Mouse (Mus musculus) olfactory bulb, adult 2 months (tissue): Measurements from ENCODE around the gene Gpr84.

Source experiments
- CTCF ChIP-seq: fragments of 200-500 bp; IDR thresholded peaks from 2 replicates; pipeline ENCODE4 v1.5.1; 2012; ENCODE audit warnings: low read depth, mild to moderate bottlenecking, low read length, moderate library complexity; ENCODE audit not compliant: insufficient read depth
- POLR2A ChIP-seq: fragments of 200-500 bp; IDR thresholded peaks from 2 replicates; pipeline ENCODE4 v1.6.1; 2012; ENCODE audit warnings: mild to moderate bottlenecking, low read depth, low read length, moderate library complexity; ENCODE audit not compliant: insufficient read depth

DNA sequence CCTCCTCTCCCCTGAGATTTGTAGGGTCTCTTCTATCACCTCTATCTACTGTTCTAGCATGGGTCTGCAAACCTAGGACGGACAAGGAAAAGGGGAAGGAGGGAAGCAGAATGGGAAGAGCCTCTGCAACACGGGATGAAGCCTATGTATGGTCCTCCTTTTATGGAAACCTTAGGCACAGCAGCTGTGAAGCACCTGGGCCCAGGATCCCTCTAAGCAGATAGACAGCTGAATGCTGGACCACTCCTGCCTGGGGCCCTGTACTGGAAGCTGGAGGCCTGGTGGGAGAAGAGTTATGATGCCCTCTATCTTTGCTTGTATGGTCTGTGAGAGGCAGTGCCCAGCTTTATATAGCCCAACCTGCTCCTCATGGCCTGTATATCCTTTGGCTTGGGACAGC lies 9.9 kb downstream of the Gpr84 start:
- TF ChIP-seq CTCF, result no peak
- no peak for TF ChIP-seq POLR2A
